Mouse (Mus musculus): ENCODE measurements around the gene Tnnt3. TPM values are rescaled to one million over a fixed set of nuclear protein-coding genes. Genes with fewer than 3 reads are reported as not detected.

Tnnt3 gene
- polyA plus RNA-seq, 1 experiment, result 2.2 TPM

DNA sequence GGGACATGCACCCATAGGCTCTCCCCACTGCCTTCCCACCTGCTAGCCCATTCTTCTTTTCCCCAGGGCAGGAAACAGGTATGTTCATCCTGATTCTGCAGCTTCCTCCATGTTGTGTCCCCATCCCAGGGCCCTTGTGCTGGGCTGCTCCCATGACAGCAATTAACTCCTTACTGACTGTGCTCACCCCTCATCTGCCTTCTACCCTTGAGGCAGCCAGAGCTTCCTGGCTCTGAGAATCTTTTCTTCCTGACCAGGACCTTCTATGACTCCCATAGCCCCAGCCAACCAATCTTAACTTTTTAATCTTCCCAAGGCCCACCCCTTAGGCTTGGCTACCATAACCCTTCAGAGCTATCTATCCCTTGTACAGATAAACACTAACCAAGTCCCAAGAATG is 19.3 kb upstream of the Tnnt3 start:
- peaks cover 28% of the 10 kb centered on the region for H3K4me1 ChIP-seq (replicated peaks; ENCODE audit: control insufficient read depth, insufficient read depth, low read length)
- no peak overlapping the region for H3K4me3 ChIP-seq (ENCODE audit: control insufficient read depth, insufficient read depth, low read length)
- no peak overlapping the region for H3K27ac ChIP-seq (ENCODE audit: control insufficient read depth, insufficient read depth, low read length)

GRCm38 (mm10) chr7:142479886-142480285 is 18.8 kb upstream of the Tnnt3 start:
- no peak for DNase-seq
- no peak overlapping the region for H3K27ac ChIP-seq (ENCODE audit: control insufficient read depth, insufficient read depth, low read length)
- no peaks in the 10 kb centered on the region for H3K27me3 ChIP-seq (ENCODE audit: control insufficient read depth, insufficient read depth, low read length)
- H3K4me3 ChIP-seq (ENCODE audit: control insufficient read depth, insufficient read depth, low read length), result no peak overlapping the region
- H3K4me1 ChIP-seq (replicated peaks; ENCODE audit: control insufficient read depth, insufficient read depth, low read length), result peaks cover 28% of the 10 kb centered on the region
- WGBS, result 92% methylated on average over 3 of the region's 3 CpGs
- H3K36me3 ChIP-seq (ENCODE audit: control insufficient read depth, insufficient read depth, low read length), result peaks cover 10% of the 10 kb centered on the region; the same call in 1 of the 2 replicates
- no peak for TF ChIP-seq CTCF (IDR thresholded peaks at IDR 0.05; ENCODE audit: borderline replicate concordance, control insufficient read depth, extremely low read depth, insufficient read depth, low read length, poor library complexity)
- no peak for TF ChIP-seq POLR2A (IDR thresholded peaks at IDR 0.05; ENCODE audit: control insufficient read depth, extremely low read depth, insufficient read depth, low read length, poor library complexity)

More for the DNA sequence above, 19.3 kb upstream of the Tnnt3 start:
- no peak for DNase-seq
- no peaks in the 10 kb centered on the region for H3K27me3 ChIP-seq (ENCODE audit: control insufficient read depth, insufficient read depth, low read length)
- no peak for TF ChIP-seq POLR2A (IDR thresholded peaks at IDR 0.05; ENCODE audit: control insufficient read depth, extremely low read depth, insufficient read depth, low read length, poor library complexity)
- no peak for TF ChIP-seq CTCF (IDR thresholded peaks at IDR 0.05; ENCODE audit: borderline replicate concordance, control insufficient read depth, extremely low read depth, insufficient read depth, low read length, poor library complexity)
- peaks cover 4% of the 10 kb centered on the region; the same call in 1 of the 2 replicates for H3K36me3 ChIP-seq (ENCODE audit: control insufficient read depth, insufficient read depth, low read length)

DNA sequence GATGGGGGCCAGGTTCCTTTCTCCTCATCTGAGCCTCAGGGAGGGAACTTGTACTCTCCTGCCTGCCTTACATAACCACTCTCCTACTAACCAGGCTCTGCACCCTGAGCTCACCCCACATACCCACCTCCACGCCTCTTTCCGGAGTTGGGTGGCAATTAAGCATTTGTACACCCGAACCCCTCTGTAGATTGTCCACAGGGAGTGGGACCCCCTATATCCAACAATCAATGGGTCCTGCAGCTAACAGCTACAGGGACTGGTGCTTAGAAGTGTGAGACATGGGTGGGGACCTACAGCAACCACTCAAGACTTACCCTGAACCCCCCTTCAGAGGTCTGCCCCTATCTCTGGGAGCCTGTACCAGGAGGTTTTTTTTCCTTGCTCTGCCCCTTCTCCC is 18.0 kb upstream of the Tnnt3 start:
- DNase-seq, result no peak
- peaks cover 28% of the 10 kb centered on the region for H3K4me1 ChIP-seq (replicated peaks; ENCODE audit: control insufficient read depth, insufficient read depth, low read length)
- peaks cover 18% of the 10 kb centered on the region for H3K36me3 ChIP-seq (ENCODE audit: control insufficient read depth, insufficient read depth, low read length)
- WGBS, result 77% methylated on average over 3 of the region's 3 CpGs
- no peaks in the 10 kb centered on the region for H3K27me3 ChIP-seq (ENCODE audit: control insufficient read depth, insufficient read depth, low read length)
- TF ChIP-seq CTCF (IDR thresholded peaks at IDR 0.05; ENCODE audit: borderline replicate concordance, control insufficient read depth, extremely low read depth, insufficient read depth, low read length, poor library complexity) (no peak), POLR2A (IDR thresholded peaks at IDR 0.05; ENCODE audit: control insufficient read depth, extremely low read depth, insufficient read depth, low read length, poor library complexity) (no peak)
- H3K4me3 ChIP-seq (ENCODE audit: control insufficient read depth, insufficient read depth, low read length), result no peak overlapping the region
- H3K27ac ChIP-seq (ENCODE audit: control insufficient read depth, insufficient read depth, low read length), result no peak overlapping the region

DNA sequence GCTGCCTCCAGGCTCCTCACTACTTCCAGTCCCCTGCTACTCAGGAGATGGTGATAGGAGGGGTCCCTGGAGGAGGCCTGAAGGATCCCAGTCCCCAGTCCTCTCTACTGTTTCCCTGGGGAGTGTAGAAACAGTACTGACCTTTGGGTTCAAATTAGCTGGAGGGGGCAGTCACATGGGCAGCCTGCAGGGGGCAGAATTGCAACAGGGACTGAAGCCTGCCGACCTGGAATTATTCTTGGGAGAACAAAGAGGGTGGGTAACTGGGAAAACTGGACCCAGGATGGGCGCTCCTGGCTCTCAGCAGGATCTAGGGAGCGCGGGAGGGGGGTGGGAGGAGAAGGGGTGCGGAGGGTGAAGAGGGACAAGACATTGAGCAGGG is 17.5 kb upstream of the Tnnt3 start:
- H3K36me3 ChIP-seq (ENCODE audit: control insufficient read depth, insufficient read depth, low read length), result peaks cover 23% of the 10 kb centered on the region
- no peaks in the 10 kb centered on the region for H3K27me3 ChIP-seq (ENCODE audit: control insufficient read depth, insufficient read depth, low read length)
- TF ChIP-seq POLR2A (IDR thresholded peaks at IDR 0.05; ENCODE audit: control insufficient read depth, extremely low read depth, insufficient read depth, low read length, poor library complexity) (no peak), CTCF (IDR thresholded peaks at IDR 0.05; ENCODE audit: borderline replicate concordance, control insufficient read depth, extremely low read depth, insufficient read depth, low read length, poor library complexity) (peak; percentile 83)
- H3K4me3 ChIP-seq (ENCODE audit: control insufficient read depth, insufficient read depth, low read length), result no peak overlapping the region
- WGBS, result 39% methylated on average over 5 of the region's 5 CpGs
- peaks cover 28% of the 10 kb centered on the region for H3K4me1 ChIP-seq (replicated peaks; ENCODE audit: control insufficient read depth, insufficient read depth, low read length)
- no peak overlapping the region for H3K27ac ChIP-seq (ENCODE audit: control insufficient read depth, insufficient read depth, low read length)
- peak; percentile 58 for DNase-seq

- Histone ChIP-seq H3K4me1 (replicated peaks; ENCODE audit: control insufficient read depth, insufficient read depth, low read length) (peaks cover 28% of the 10 kb centered on the region), H3K27ac (ENCODE audit: control insufficient read depth, insufficient read depth, low read length) (no peak overlapping the region), H3K36me3 (ENCODE audit: control insufficient read depth, insufficient read depth, low read length) (peaks cover 28% of the 10 kb centered on the region), H3K27me3 (ENCODE audit: control insufficient read depth, insufficient read depth, low read length) (no peaks in the 10 kb centered on the region), H3K4me3 (ENCODE audit: control insufficient read depth, insufficient read depth, low read length) (no peak overlapping the region)
- TF ChIP-seq CTCF (IDR thresholded peaks at IDR 0.05; ENCODE audit: borderline replicate concordance, control insufficient read depth, extremely low read depth, insufficient read depth, low read length, poor library complexity) (no peak), POLR2A (IDR thresholded peaks at IDR 0.05; ENCODE audit: control insufficient read depth, extremely low read depth, insufficient read depth, low read length, poor library complexity) (no peak)
- 16% methylated on average over 22 of the region's 22 CpGs for WGBS
- DNase-seq, result peak; percentile 45
Observed at GRCm38 (mm10) chr7:142481568-142482255, 16.9 kb upstream of the Tnnt3 start.

DNA sequence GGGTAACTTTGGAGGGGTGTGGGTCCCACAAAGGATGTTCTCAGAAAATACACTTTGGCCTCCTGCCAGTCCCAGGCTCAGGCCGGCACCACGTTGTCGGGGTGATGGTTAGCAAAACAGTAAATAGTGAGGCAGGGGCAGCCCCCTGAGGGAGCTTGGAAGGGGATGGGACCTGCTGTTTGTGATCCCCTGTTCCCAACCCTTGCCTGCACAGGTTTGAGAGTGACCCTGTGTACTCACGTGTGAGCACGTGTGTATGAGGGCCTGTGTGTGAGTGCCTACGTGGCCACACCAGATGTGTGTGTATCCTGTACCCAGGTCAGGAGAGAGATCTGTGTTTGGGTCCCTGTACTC is 16.4 kb upstream of the Tnnt3 start:
- 68% methylated on average over 6 of the region's 6 CpGs for WGBS
- DNase-seq, result no peak

GRCm38 (mm10) chr7:142483136-142483535 is 15.5 kb upstream of the Tnnt3 start:
- H3K27ac ChIP-seq (ENCODE audit: control insufficient read depth, insufficient read depth, low read length), result no peak overlapping the region
- H3K4me1 ChIP-seq (replicated peaks; ENCODE audit: control insufficient read depth, insufficient read depth, low read length), result peaks cover 28% of the 10 kb centered on the region
- H3K27me3 ChIP-seq (ENCODE audit: control insufficient read depth, insufficient read depth, low read length), result no peaks in the 10 kb centered on the region
- DNase-seq, result no peak
- H3K36me3 ChIP-seq (ENCODE audit: control insufficient read depth, insufficient read depth, low read length), result peaks cover 41% of the 10 kb centered on the region
- 90% methylated on average over 11 of the region's 11 CpGs for WGBS
- no peak overlapping the region for H3K4me3 ChIP-seq (ENCODE audit: control insufficient read depth, insufficient read depth, low read length)
- TF ChIP-seq POLR2A (IDR thresholded peaks at IDR 0.05; ENCODE audit: control insufficient read depth, extremely low read depth, insufficient read depth, low read length, poor library complexity), result no peak
- TF ChIP-seq CTCF (IDR thresholded peaks at IDR 0.05; ENCODE audit: borderline replicate concordance, control insufficient read depth, extremely low read depth, insufficient read depth, low read length, poor library complexity), result no peak

More for the DNA sequence above, 16.4 kb upstream of the Tnnt3 start:
- no peak overlapping the region for H3K27ac ChIP-seq (ENCODE audit: control insufficient read depth, insufficient read depth, low read length)
- no peak overlapping the region for H3K4me3 ChIP-seq (ENCODE audit: control insufficient read depth, insufficient read depth, low read length)
- no peak for TF ChIP-seq POLR2A (IDR thresholded peaks at IDR 0.05; ENCODE audit: control insufficient read depth, extremely low read depth, insufficient read depth, low read length, poor library complexity)
- no peaks in the 10 kb centered on the region for H3K27me3 ChIP-seq (ENCODE audit: control insufficient read depth, insufficient read depth, low read length)
- H3K36me3 ChIP-seq (ENCODE audit: control insufficient read depth, insufficient read depth, low read length), result peaks cover 33% of the 10 kb centered on the region
- H3K4me1 ChIP-seq (replicated peaks; ENCODE audit: control insufficient read depth, insufficient read depth, low read length), result peaks cover 28% of the 10 kb centered on the region

Data from thymus, adult 2 months (tissue).